Mouse (Mus musculus): ENCODE data around the gene Macrod2. TPM values are rescaled to one million over a fixed set of nuclear protein-coding genes. Genes with fewer than 3 reads are reported as not detected.

The Macrod2 gene
- total and polyA plus RNA-seq, 2 experiments from 2014 or later, result 49.7 to 80.7 TPM

- no peak overlapping the region for H3K4me3 ChIP-seq (ENCODE audit: low read depth, low read length)
- no peaks in the 10 kb centered on the region for H3K36me3 ChIP-seq (ENCODE audit: insufficient read depth)
- no peak for TF ChIP-seq CTCF (IDR thresholded peaks at IDR 0.05; ENCODE audit: low read depth)
- no peaks in the 10 kb centered on the region for H3K9me3 ChIP-seq (ENCODE audit: low read length)
- H3K4me1 ChIP-seq (ENCODE audit: insufficient read depth), result no peaks in the 10 kb centered on the region
- no peak overlapping the region for H3K4me2 ChIP-seq (ENCODE audit: low read depth)
- no peak for ATAC-seq
- DNase-seq, result peak; percentile 14
- WGBS, result 10% methylated on average over 10 of the region's 10 CpGs
- no peak overlapping the region for H3K27ac ChIP-seq (ENCODE audit: low read depth, low read length)
- H3K9ac ChIP-seq, result no peak overlapping the region
- H3K27me3 ChIP-seq (ENCODE audit: insufficient read depth, low read length), result no peaks in the 10 kb centered on the region
Observed at GRCm38 (mm10) chr2:142030756-142031646, 1635.9 kb downstream of the Macrod2 start.

- ATAC-seq, result peak; percentile 9; the same call in 1 of the 2 replicates
- 58% methylated on average over 6 of the region's 6 CpGs for WGBS
- peak; percentile 50 for DNase-seq
- Histone ChIP-seq H3K27me3 (ENCODE audit: insufficient read depth, low read length) (no peaks in the 10 kb centered on the region), H3K27ac (ENCODE audit: low read depth, low read length) (no peak overlapping the region), H3K9ac (no peak overlapping the region), H3K4me1 (ENCODE audit: insufficient read depth) (no peaks in the 10 kb centered on the region), H3K36me3 (ENCODE audit: insufficient read depth) (no peaks in the 10 kb centered on the region), H3K9me3 (ENCODE audit: low read length) (no peaks in the 10 kb centered on the region), H3K4me3 (ENCODE audit: low read depth, low read length) (no peak overlapping the region), H3K4me2 (ENCODE audit: low read depth) (no peak overlapping the region)
- no peak for TF ChIP-seq CTCF (IDR thresholded peaks at IDR 0.05; ENCODE audit: low read depth)
Observed at GRCm38 (mm10) chr2:142055576-142055975, 1660.5 kb downstream of the Macrod2 start.

GRCm38 (mm10) chr2:142057889-142058750, 1663.0 kb downstream of the Macrod2 start:
- ATAC-seq (peak; percentile 77), DNase-seq (peak; percentile 76)
- peak; percentile 45 for TF ChIP-seq CTCF (IDR thresholded peaks at IDR 0.05; ENCODE audit: low read depth)
- H3K4me3 ChIP-seq (ENCODE audit: low read depth, low read length), result no peak overlapping the region
- H3K27me3 ChIP-seq (ENCODE audit: insufficient read depth, low read length), result no peaks in the 10 kb centered on the region
- no peaks in the 10 kb centered on the region for H3K36me3 ChIP-seq (ENCODE audit: insufficient read depth)
- peak overlapping the region; percentile 51; the same call in 1 of the 2 replicates for H3K27ac ChIP-seq (ENCODE audit: low read depth, low read length)
- H3K4me2 ChIP-seq (ENCODE audit: low read depth), result peak overlapping the region; percentile 26; the same call in 1 of the 2 replicates
- H3K4me1 ChIP-seq (ENCODE audit: insufficient read depth), result no peaks in the 10 kb centered on the region
- 16% methylated on average over 14 of the region's 14 CpGs for WGBS
- no peaks in the 10 kb centered on the region for H3K9me3 ChIP-seq (ENCODE audit: low read length)
- no peak overlapping the region for H3K9ac ChIP-seq

GRCm38 (mm10) chr2:142058751-142059090, 1663.6 kb downstream of the Macrod2 start:
- Histone ChIP-seq H3K4me3 (ENCODE audit: low read depth, low read length) (no peak overlapping the region), H3K36me3 (ENCODE audit: insufficient read depth) (no peaks in the 10 kb centered on the region), H3K27ac (ENCODE audit: low read depth, low read length) (no peak overlapping the region; the same call in 1 of the 2 replicates), H3K9me3 (ENCODE audit: low read length) (no peaks in the 10 kb centered on the region), H3K4me1 (ENCODE audit: insufficient read depth) (no peaks in the 10 kb centered on the region), H3K9ac (no peak overlapping the region), H3K27me3 (ENCODE audit: insufficient read depth, low read length) (no peaks in the 10 kb centered on the region), H3K4me2 (ENCODE audit: low read depth) (no peak overlapping the region)
- DNase-seq (no peak), ATAC-seq (no peak; the same call in 1 of the 2 replicates)
- TF ChIP-seq CTCF (IDR thresholded peaks at IDR 0.05; ENCODE audit: low read depth), result no peak
- WGBS, result 31% methylated on average over 2 of the region's 2 CpGs

GRCm38 (mm10) chr2:142108947-142109346, 1713.8 kb downstream of the Macrod2 start:
- H3K4me1 ChIP-seq (ENCODE audit: insufficient read depth), result no peaks in the 10 kb centered on the region
- H3K4me3 ChIP-seq (ENCODE audit: low read depth, low read length), result no peak overlapping the region
- ATAC-seq, result no peak
- H3K9me3 ChIP-seq (ENCODE audit: low read length), result no peaks in the 10 kb centered on the region
- no peak overlapping the region for H3K9ac ChIP-seq
- no peak for TF ChIP-seq CTCF (IDR thresholded peaks at IDR 0.05; ENCODE audit: low read depth)
- H3K27me3 ChIP-seq (ENCODE audit: insufficient read depth, low read length), result no peaks in the 10 kb centered on the region
- 34% methylated on average over 3 of the region's 3 CpGs for WGBS
- H3K36me3 ChIP-seq (ENCODE audit: insufficient read depth), result no peaks in the 10 kb centered on the region
- H3K27ac ChIP-seq (ENCODE audit: low read depth, low read length), result no peak overlapping the region
- DNase-seq, result no peak
- no peak overlapping the region for H3K4me2 ChIP-seq (ENCODE audit: low read depth)

GRCm38 (mm10) chr2:142116623-142117022, 1721.5 kb downstream of the Macrod2 start:
- H3K27me3 ChIP-seq (ENCODE audit: insufficient read depth, low read length), result no peaks in the 10 kb centered on the region
- H3K4me3 ChIP-seq (ENCODE audit: low read depth, low read length), result no peak overlapping the region
- no peak overlapping the region for H3K4me2 ChIP-seq (ENCODE audit: low read depth)
- TF ChIP-seq CTCF (IDR thresholded peaks at IDR 0.05; ENCODE audit: low read depth), result no peak
- ATAC-seq (no peak), DNase-seq (no peak)
- no peak overlapping the region for H3K27ac ChIP-seq (ENCODE audit: low read depth, low read length)
- no peaks in the 10 kb centered on the region for H3K4me1 ChIP-seq (ENCODE audit: insufficient read depth)
- H3K9me3 ChIP-seq (ENCODE audit: low read length), result no peaks in the 10 kb centered on the region
- WGBS, result 100% methylated on average over 1 of the region's 1 CpGs
- H3K36me3 ChIP-seq (ENCODE audit: insufficient read depth), result no peaks in the 10 kb centered on the region
- no peak overlapping the region for H3K9ac ChIP-seq

All from forebrain, postnatal 0 days (tissue).